Mouse (Mus musculus) megakaryocyte progenitor cell, adult 5-6 weeks (primary cell): ENCODE measurements around the gene Cryzl1. TPM values are rescaled to one million over a fixed set of nuclear protein-coding genes. Genes with fewer than 3 reads are reported as not detected.
"Not testable (repeated sequence)": the region's sequence is repeated elsewhere in the genome, so short reads cannot be mapped to it uniquely, and the experiment has no call there.

Experiments used
- ATAC-seq: replicated peaks from 2 replicates; pipeline ENCODE4 v1.8.0; 2016; ENCODE audit warnings: mild to moderate bottlenecking, moderate TSS enrichment, inconsistent platforms; ENCODE audit not compliant: poor library complexity
- total RNA-seq, 2 experiments: library from RNA; stranded (forward) in 1 of 2; stranded (reverse) in 1 of 2; fragments of 157-497, 149-512 nt in 1 of 2; fragments of 200-1000 nt in 1 of 2; gene quantifications; 2 replicates each; pipeline versions ENCODE4 v1.2.3 to v1.2.4; 2015 to 2017

Gene Cryzl1
- total RNA-seq, 2 experiments from 2014 or later: 55.2 to 79.0 TPM

GRCm38 (mm10) chr16:91646681-91647419 is 81.9 kb downstream of the Cryzl1 start, which contains the start of gene Gart:
Gene Gart (minus strand): TSS chr16:91646952.
- ATAC-seq: peak; percentile 75

GRCm38 (mm10) chr16:91645995-91646602 is 82.7 kb downstream of the Cryzl1 start:
- ATAC-seq: peak; percentile 29

- not testable (repeated sequence) for ATAC-seq
Observed at GRCm38 (mm10) chr16:91645420-91645819, 83.4 kb downstream of the Cryzl1 start.

- no peak for ATAC-seq
Observed at GRCm38 (mm10) chr16:91644901-91645300, 83.9 kb downstream of the Cryzl1 start.

- ATAC-seq: peak; percentile 63
Observed at GRCm38 (mm10) chr16:91640171-91640570, 88.6 kb downstream of the Cryzl1 start.

- ATAC-seq: no peak
Observed at GRCm38 (mm10) chr16:91639636-91640035, 89.1 kb downstream of the Cryzl1 start.

Other genes with a start within 250 kb of the Cryzl1 start
- 32.2 and 33.3 TPM in 2 replicates for gene Ifnar1, start 243.7 kb downstream of the Cryzl1 start, total RNA-seq (2015)
- gene Ifnar1, start 243.7 kb downstream of the Cryzl1 start, total RNA-seq (2017): 34.7 and 36.3 TPM in 2 replicates
- gene Ifngr2, start 181.9 kb downstream of the Cryzl1 start, total RNA-seq (2015): 17.4 and 20.3 TPM in 2 replicates
- gene Ifngr2, start 181.9 kb downstream of the Cryzl1 start, total RNA-seq (2017): 14.1 and 16.0 TPM in 2 replicates
- gene Tmem50b, start 131.2 kb downstream of the Cryzl1 start, total RNA-seq (2015): 51.9 and 59.3 TPM in 2 replicates
- gene Tmem50b, start 131.2 kb downstream of the Cryzl1 start, total RNA-seq (2017): 42.9 and 44.3 TPM in 2 replicates
- gene Dnajc28, start 109.9 kb downstream of the Cryzl1 start, total RNA-seq (2015): 2.3 and 3.9 TPM in 2 replicates
- gene Dnajc28, start 109.9 kb downstream of the Cryzl1 start, total RNA-seq (2017): 4.1 and 5.7 TPM in 2 replicates
- 148 and 162 TPM in 2 replicates for gene Gart, start 82.0 kb downstream of the Cryzl1 start, total RNA-seq (2015)
- gene Gart, start 82.0 kb downstream of the Cryzl1 start, total RNA-seq (2017): 438 and 506 TPM in 2 replicates
- gene Son, start 81.5 kb downstream of the Cryzl1 start, total RNA-seq (2015): 332 and 375 TPM in 2 replicates
- 178 and 233 TPM in 2 replicates for gene Son, start 81.5 kb downstream of the Cryzl1 start, total RNA-seq (2017)
- gene Donson, start 40.2 kb downstream of the Cryzl1 start, total RNA-seq (2015): 16.4 and 17.0 TPM in 2 replicates
- 20.4 and 33.7 TPM in 2 replicates for gene Donson, start 40.2 kb downstream of the Cryzl1 start, total RNA-seq (2017)
- gene Itsn1, start 306 bp upstream of the Cryzl1 start, total RNA-seq (2015): 4.1 TPM in 2 replicates
- 6.0 and 7.9 TPM in 2 replicates for gene Itsn1, start 306 bp upstream of the Cryzl1 start, total RNA-seq (2017)